Mouse (Mus musculus) lung, postnatal 0 days (tissue): ENCODE measurements around the gene Pih1d1.

Experiments
- CTCF ChIP-seq: IDR thresholded peaks from 2 replicates; pipeline ENCODE4 v1.5.1; 2016; ENCODE audit warnings: antibody characterized with exemption, mild to moderate bottlenecking
- EP300 ChIP-seq: IDR thresholded peaks from 2 replicates; pipeline ENCODE4 v1.6.1; 2016; ENCODE audit warnings: antibody characterized with exemption, mild to moderate bottlenecking, control low read depth

DNA sequence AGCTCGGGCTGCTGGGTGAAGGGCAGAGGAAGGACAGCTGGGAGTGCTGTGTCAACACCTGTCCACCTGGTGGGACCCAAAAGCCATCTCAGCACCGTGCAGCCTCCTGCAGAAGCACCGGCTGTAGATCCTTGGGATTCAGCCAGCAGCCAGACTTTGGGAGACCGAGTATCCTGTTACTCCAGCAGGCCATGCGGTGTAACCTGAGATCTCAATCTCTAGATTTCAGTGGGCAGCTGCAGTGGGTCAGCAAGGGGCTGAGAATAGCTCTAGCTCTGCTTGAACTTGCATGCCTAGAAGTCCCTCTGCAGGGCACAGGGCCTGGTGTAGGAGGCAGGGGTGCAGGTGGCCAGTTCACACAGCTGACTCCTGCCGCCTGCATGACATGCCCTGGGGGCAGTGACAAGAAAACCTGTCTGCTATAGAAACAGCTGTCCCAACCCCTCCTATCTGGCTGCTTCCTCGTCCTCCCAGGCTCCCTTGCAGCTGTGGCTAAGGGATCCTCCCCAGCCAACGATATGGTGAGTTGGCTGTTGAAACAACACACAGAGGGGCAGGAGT, 37.8 kb downstream of the Pih1d1 start:
- no peak for TF ChIP-seq CTCF
- no peak for TF ChIP-seq EP300
